Mouse (Mus musculus): ENCODE results near the gene Tenm3.

- TF ChIP-seq CTCF (IDR thresholded peaks at IDR 0.05; ENCODE audit: extremely low read depth, insufficient read depth, low read length) (no peak), POLR2A (IDR thresholded peaks at IDR 0.05; ENCODE audit: extremely low read depth, insufficient read depth, low read length) (no peak)
Observed at GRCm38 (mm10) chr8:48341692-48342091, 502.1 kb downstream of the Tenm3 start.
